Mouse (Mus musculus): ENCODE measurements at regions not wholly inside any gene's neighbourhood (a gene's known extent, or its start where the extent isn't known, plus 50 kb on each side); places are given as distances from the start of the nearest gene placed in this dataset.
"Not testable (repeated sequence)": the region's sequence is repeated elsewhere in the genome, so short reads cannot be mapped to it uniquely, and the experiment has no call there.

DNA sequence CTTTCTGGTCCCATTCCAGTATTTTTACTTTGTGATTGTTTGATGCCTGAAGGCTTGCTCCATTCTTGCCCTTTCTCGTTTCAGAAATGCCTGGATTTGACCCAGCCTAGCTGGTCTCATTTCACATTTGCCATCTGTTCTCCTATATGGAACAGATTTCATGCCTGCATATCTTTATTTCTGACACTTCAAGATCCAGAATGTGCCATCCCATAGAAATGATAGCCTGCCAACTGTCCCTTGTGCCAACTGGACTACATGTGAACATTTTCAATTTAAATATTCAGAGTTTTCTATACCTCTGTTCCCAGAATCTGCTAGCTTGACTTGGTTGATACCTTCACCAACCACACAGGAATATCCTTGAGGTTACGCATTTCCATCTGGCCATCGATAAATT is 669.0 kb downstream of the Fscb start:
- ATAC-seq (ENCODE audit: low TSS enrichment), result peak; percentile 20; the same call in 1 of the 2 replicates

DNA sequence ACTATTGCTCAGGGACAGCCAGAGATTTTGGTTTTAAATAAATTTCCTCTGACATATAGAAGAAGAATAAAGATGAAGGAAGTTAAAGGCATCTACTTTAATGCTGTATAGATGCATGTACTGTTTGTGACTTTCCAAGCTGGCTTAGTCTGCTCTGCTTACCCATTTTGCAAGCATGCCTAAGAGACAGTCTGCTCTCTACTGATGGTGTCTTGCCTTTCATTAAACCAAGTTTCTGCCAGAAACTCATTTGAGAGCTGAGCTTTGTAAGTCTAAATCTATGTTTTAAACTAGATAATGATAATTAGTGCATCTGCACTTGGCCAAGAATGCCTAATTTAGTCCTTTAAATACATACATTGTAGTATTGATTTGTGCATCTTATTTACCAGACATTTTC is 670.5 kb downstream of the Fscb start:
- no peak for ATAC-seq (ENCODE audit: low TSS enrichment)

DNA sequence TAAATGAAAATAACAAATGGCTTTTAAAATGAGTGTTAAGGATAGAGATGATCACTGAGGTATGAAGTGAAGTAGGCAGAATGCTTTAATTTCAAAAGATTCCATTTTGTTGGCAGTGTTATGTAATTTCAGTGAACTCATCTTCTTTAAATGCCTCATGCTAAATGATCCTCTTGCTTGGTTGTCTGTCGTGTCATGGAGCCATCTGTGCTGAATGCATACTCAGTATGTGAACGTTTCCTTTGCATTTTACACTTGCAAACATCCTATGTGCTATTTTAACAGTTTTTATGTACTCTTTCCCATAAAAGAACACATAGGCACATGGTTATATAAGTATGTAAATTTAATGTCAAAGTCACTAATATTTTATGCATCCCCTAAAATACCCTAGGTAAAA is 682.8 kb downstream of the Fscb start:
- ATAC-seq (ENCODE audit: low TSS enrichment), result peak; percentile 98

DNA sequence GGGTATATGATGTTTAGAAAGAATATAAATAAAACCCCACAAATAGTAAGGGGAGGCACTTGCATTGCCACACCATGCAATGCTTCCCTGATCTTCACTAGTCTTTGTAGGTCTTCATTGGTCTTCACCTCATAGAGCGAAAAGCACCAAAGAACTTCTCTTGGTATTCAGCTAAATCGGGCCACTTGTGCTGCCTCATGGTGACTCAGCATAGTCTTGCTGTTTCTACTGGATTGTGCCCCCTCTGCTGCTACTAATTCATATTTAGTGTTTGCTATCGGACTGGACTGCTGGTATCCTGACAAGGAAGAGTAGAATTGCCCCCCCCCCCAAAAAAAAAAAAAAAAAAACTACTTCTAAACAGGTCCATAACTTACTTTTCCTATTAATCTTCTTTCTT is 696.6 kb downstream of the Fscb start:
- no peak for ATAC-seq (ENCODE audit: low TSS enrichment)

DNA sequence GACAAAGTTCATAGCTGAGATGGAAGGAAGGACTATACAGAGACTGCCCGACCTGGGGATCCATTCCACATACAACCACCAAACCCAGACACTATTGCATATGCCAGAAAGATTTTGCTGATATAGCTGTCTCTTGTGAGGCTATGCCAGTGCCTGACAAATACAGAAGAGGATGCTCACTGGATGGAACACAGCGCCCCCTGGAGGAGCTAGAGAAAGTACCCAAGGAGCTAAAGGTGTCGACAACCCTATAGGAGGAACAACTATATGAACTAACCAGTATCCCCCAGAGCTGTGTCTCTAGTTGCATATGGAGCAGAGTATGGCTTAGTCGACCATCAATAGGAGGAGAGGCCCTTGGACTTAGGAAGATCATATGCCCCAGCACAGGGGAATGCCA is 713.4 kb downstream of the Fscb start:
- not testable (repeated sequence) for ATAC-seq (ENCODE audit: low TSS enrichment)
